Mouse (Mus musculus) right cerebral cortex, postnatal 25 days (tissue): Measurements from ENCODE around the gene Pdzd9.
A peak's percentile ranks its signal among the peaks of the same experiment; 100 is the strongest.

Source experiments
- DNase-seq: peaks from one replicate; pipeline ENCODE4 v3.0.0; 2022

The Pdzd9 gene

GRCm38 (mm10) chr7:120634711-120635361 is 35.3 kb downstream of the Pdzd9 start, which contains the start of gene Uqcrc2:
Gene Uqcrc2, plus strand, starts transcription at chr7:120635176.
- peak; percentile 87 for DNase-seq

GRCm38 (mm10) chr7:120634301-120634700 is 35.8 kb downstream of the Pdzd9 start:
- DNase-seq: no peak

DNA sequence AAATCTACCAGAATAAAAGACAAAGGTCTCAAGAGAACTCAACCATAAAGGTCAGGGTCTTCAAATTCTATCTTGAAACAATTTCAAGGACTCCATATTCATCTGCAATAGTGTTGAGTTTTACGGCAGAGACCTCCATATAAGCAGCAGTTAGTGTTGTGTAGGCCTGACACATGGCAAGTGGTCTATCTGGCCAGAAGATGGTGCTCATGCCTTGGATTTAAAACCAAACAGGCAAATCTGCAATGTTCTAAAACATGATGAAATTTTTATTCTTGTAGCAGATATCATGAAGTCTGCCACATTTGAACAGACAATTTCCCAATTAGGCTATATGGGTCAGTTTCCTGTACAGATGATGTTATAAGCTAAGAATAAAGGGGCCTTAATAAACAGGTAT is 37.6 kb downstream of the Pdzd9 start:
- no peak for DNase-seq

GRCm38 (mm10) chr7:120620841-120621240 is 49.3 kb downstream of the Pdzd9 start:
- DNase-seq: no peak

GRCm38 (mm10) chr7:120620075-120620771 is 49.9 kb downstream of the Pdzd9 start:
- no peak for DNase-seq
